Mouse (Mus musculus): Measurements from ENCODE around the gene Nhlrc2. TPM values are rescaled to one million over a fixed set of nuclear protein-coding genes. Genes with fewer than 3 reads are reported as not detected.

The Nhlrc2 gene
- polyA plus RNA-seq, 1 experiment from 2014 or later: 21.4 TPM

DNA sequence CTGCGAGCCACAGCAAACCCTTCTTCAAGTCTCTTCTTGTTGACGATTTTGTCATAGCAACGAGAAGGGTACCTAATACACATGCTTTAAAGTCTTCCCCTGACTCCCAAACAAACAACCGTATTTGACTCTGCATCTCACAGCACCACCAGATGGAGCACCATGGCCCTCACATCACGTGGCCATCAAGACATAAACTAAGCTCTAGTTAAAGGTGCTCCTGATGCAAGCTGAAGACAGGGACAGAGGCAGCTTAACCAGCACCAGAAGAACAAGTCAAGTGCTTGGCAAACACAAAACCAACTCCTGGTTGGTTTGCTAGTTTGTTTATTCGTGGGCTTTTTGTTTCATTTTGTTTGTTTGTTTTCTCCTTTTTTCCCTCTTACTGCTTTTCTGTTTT lies 17.3 kb downstream of the Nhlrc2 start:
- Histone ChIP-seq H3K4me2 (no peak overlapping the region), H3K9me3 (ENCODE audit: low read depth, low read length) (no peaks in the 10 kb centered on the region), H3K9ac (no peak overlapping the region), H3K27me3 (ENCODE audit: insufficient read depth, low read length) (no peaks in the 10 kb centered on the region), H3K27ac (ENCODE audit: low read depth) (no peak overlapping the region), H3K4me3 (ENCODE audit: low read depth, low read length) (no peak overlapping the region), H3K4me1 (ENCODE audit: insufficient read depth) (no peaks in the 10 kb centered on the region), H3K36me3 (ENCODE audit: insufficient read depth) (peaks cover under 1% of the 10 kb centered on the region; the same call in 1 of the 2 replicates)
- ATAC-seq (ENCODE audit: insufficient read depth): no peak
- WGBS: 62% methylated on average over 6 of the region's 6 CpGs
- DNase-seq: no peak
- peak; percentile 55 for TF ChIP-seq CTCF (IDR thresholded peaks at IDR 0.05; ENCODE audit: low read depth)

DNA sequence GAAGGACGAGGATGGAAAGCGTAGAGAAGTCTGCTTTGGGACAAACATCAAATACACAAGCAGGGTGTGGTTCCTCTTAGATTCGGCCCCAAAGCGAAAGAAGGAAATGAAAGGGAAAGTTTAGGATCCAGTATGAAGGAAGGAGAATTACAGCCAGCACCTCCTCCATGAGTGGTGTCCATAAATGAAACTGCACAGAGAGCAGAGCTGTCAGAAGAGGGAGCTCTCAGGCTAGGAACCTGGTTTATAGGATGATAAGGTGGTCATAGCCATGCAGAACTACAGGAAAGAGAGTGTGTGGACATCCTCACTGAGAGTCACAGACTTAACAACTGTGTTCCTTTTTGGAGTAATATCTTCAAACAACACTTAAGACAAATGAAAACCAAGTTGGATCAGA lies 18.0 kb downstream of the Nhlrc2 start:
- no peaks in the 10 kb centered on the region for H3K9me3 ChIP-seq (ENCODE audit: low read depth, low read length)

DNA sequence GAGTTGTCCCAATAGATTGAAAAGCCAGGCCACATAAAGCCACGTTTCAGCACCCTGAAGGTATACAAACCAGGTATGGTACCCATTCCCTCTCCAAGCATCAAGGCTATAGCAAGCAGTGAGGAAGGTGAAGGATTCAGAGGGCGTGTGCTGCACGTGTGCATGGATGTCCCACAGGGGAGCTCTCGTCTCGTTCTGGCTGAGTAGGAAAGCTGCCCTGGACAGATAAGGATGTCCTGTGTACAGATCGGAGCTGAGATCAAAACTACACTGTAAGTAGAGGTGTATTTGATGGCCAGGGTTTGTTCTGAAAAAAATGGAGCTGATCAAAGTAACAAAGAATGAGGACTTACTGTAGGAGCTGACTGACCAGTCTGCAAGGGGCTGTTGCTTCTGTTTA lies 18.9 kb downstream of the Nhlrc2 start:
- WGBS: 73% methylated on average over 6 of the region's 6 CpGs
- Histone ChIP-seq H3K4me2 (no peak overlapping the region), H3K9ac (no peak overlapping the region), H3K4me3 (ENCODE audit: low read depth, low read length) (no peak overlapping the region), H3K36me3 (ENCODE audit: insufficient read depth) (peaks cover 10% of the 10 kb centered on the region), H3K27ac (ENCODE audit: low read depth) (no peak overlapping the region), H3K27me3 (ENCODE audit: insufficient read depth, low read length) (no peaks in the 10 kb centered on the region), H3K9me3 (ENCODE audit: low read depth, low read length) (no peaks in the 10 kb centered on the region), H3K4me1 (ENCODE audit: insufficient read depth) (no peaks in the 10 kb centered on the region)
- ATAC-seq (ENCODE audit: insufficient read depth) (no peak), DNase-seq (no peak)
- TF ChIP-seq CTCF (IDR thresholded peaks at IDR 0.05; ENCODE audit: low read depth): no peak

More for the DNA sequence above, 18.0 kb downstream of the Nhlrc2 start:
- TF ChIP-seq CTCF (IDR thresholded peaks at IDR 0.05; ENCODE audit: low read depth): peak; percentile 77
- H3K4me3 ChIP-seq (ENCODE audit: low read depth, low read length): no peak overlapping the region
- no peak overlapping the region for H3K27ac ChIP-seq (ENCODE audit: low read depth)
- no peak overlapping the region for H3K4me2 ChIP-seq
- ATAC-seq (ENCODE audit: insufficient read depth) (no peak), DNase-seq (peak; percentile 79)
- H3K9ac ChIP-seq: no peak overlapping the region
- H3K27me3 ChIP-seq (ENCODE audit: insufficient read depth, low read length): no peaks in the 10 kb centered on the region
- WGBS: 80% methylated on average over 4 of the region's 4 CpGs
- no peaks in the 10 kb centered on the region for H3K4me1 ChIP-seq (ENCODE audit: insufficient read depth)
- peaks cover 6% of the 10 kb centered on the region for H3K36me3 ChIP-seq (ENCODE audit: insufficient read depth)

DNA sequence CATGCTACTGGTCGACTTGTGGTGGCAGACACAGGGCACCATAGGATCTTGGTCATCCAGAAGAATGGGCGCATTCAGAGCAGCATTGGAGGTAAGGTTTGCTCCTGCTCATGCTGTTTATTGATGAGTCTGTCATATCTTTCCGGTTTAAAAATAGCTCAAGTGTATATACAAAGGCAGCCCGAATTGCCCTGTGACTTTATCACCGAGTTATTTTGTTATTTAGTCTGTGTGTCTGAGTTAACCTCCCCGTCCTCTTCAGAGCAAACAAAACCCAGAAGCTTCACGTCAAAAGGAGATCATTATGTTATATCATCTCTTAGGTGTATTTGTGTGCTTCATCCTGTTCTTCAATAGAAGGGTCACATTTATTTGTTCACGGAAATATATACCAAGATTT lies 22.7 kb downstream of the Nhlrc2 start:
- ATAC-seq (ENCODE audit: insufficient read depth) (no peak), DNase-seq (no peak)
- no peak overlapping the region for H3K4me2 ChIP-seq
- no peak for TF ChIP-seq CTCF (IDR thresholded peaks at IDR 0.05; ENCODE audit: low read depth)
- peaks cover 10% of the 10 kb centered on the region for H3K36me3 ChIP-seq (ENCODE audit: insufficient read depth)
- no peak overlapping the region for H3K27ac ChIP-seq (ENCODE audit: low read depth)
- WGBS: 53% methylated on average over 8 of the region's 8 CpGs
- no peak overlapping the region for H3K4me3 ChIP-seq (ENCODE audit: low read depth, low read length)
- no peak overlapping the region for H3K9ac ChIP-seq
- H3K27me3 ChIP-seq (ENCODE audit: insufficient read depth, low read length): no peaks in the 10 kb centered on the region
- no peaks in the 10 kb centered on the region for H3K4me1 ChIP-seq (ENCODE audit: insufficient read depth)
- no peaks in the 10 kb centered on the region for H3K9me3 ChIP-seq (ENCODE audit: low read depth, low read length)

DNA sequence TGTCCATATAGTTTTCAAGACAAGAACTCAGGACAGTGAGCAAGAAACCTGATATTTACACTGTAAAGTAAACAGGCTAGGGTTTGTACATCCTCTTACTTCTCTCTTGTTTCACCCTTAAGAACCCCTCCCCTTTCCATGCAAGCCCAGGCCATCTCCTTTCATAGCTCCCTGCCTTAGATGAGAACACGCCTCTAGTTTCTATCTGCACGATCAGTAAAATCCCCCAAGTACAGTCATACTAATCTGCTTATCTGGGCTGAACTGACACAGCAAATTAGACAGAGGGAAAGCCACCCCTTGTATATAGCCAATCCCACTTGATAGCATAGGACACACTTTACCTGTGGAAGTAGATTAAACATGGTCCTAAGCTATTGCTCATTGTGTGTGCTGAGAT lies 23.2 kb downstream of the Nhlrc2 start:
- Histone ChIP-seq H3K27ac (ENCODE audit: low read depth) (no peak overlapping the region), H3K9ac (no peak overlapping the region), H3K4me1 (ENCODE audit: insufficient read depth) (no peaks in the 10 kb centered on the region), H3K36me3 (ENCODE audit: insufficient read depth) (peaks cover 13% of the 10 kb centered on the region), H3K4me2 (no peak overlapping the region), H3K27me3 (ENCODE audit: insufficient read depth, low read length) (no peaks in the 10 kb centered on the region), H3K4me3 (ENCODE audit: low read depth, low read length) (no peak overlapping the region), H3K9me3 (ENCODE audit: low read depth, low read length) (no peaks in the 10 kb centered on the region)
- ATAC-seq (ENCODE audit: insufficient read depth): no peak
- TF ChIP-seq CTCF (IDR thresholded peaks at IDR 0.05; ENCODE audit: low read depth): no peak
- DNase-seq: no peak
- WGBS: 67% methylated on average over 2 of the region's 2 CpGs

DNA sequence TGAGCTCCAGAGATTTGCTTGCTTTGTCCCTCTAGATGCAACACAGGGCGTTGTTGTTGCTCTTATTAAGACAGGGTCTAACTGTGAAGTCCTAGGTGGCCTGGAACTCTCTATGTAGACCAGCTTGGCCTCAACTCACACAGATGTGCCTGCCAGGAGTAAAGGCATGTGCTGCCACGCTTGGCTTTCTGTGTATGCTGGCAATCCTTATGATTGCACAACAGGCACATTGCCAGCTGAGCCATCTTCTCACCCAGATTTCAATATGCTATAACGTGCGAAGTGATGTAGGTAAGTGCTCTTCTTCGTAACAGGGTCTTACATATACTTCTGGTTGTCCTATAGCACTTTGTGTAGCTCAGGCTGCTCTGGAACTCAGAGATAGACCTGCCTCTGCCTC lies 23.9 kb downstream of the Nhlrc2 start:
- no peak for DNase-seq
- Histone ChIP-seq H3K4me2 (no peak overlapping the region), H3K4me3 (ENCODE audit: low read depth, low read length) (no peak overlapping the region), H3K27me3 (ENCODE audit: insufficient read depth, low read length) (no peaks in the 10 kb centered on the region), H3K27ac (ENCODE audit: low read depth) (no peak overlapping the region), H3K4me1 (ENCODE audit: insufficient read depth) (no peaks in the 10 kb centered on the region), H3K9me3 (ENCODE audit: low read depth, low read length) (no peaks in the 10 kb centered on the region), H3K9ac (no peak overlapping the region), H3K36me3 (ENCODE audit: insufficient read depth) (peaks cover 15% of the 10 kb centered on the region)
- TF ChIP-seq CTCF (IDR thresholded peaks at IDR 0.05; ENCODE audit: low read depth): no peak
- 89% methylated on average over 5 of the region's 5 CpGs for WGBS
- ATAC-seq (ENCODE audit: insufficient read depth): no peak

DNA sequence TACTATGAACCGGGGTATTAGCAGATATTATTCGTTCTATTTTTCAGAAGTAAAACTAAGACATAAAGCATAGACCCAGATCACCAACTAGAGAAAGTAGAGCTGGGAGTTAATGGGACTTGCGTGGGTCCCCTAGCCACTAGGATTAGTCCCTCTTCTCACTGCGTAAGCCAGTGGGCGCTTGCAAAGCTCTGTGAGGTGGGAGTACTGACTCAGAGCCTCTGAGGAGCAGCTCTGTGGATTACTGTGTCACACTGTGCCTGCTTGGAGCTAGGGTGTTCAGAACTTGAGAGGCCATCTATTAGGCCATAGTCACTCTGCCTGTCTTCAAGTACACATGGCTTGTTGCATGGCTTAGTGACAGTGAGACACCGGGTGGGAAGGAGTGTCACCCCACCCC lies 25.1 kb downstream of the Nhlrc2 start:
- H3K36me3 ChIP-seq (ENCODE audit: insufficient read depth): peaks cover 28% of the 10 kb centered on the region
- DNase-seq: no peak
- no peak overlapping the region for H3K4me3 ChIP-seq (ENCODE audit: low read depth, low read length)
- no peak overlapping the region for H3K4me2 ChIP-seq
- no peak overlapping the region for H3K9ac ChIP-seq
- H3K4me1 ChIP-seq (ENCODE audit: insufficient read depth): no peaks in the 10 kb centered on the region
- no peaks in the 10 kb centered on the region for H3K9me3 ChIP-seq (ENCODE audit: low read depth, low read length)
- no peak for TF ChIP-seq CTCF (IDR thresholded peaks at IDR 0.05; ENCODE audit: low read depth)
- no peak overlapping the region for H3K27ac ChIP-seq (ENCODE audit: low read depth)
- no peak for ATAC-seq (ENCODE audit: insufficient read depth)
- H3K27me3 ChIP-seq (ENCODE audit: insufficient read depth, low read length): no peaks in the 10 kb centered on the region
- WGBS: 92% methylated on average over 6 of the region's 6 CpGs

DNA sequence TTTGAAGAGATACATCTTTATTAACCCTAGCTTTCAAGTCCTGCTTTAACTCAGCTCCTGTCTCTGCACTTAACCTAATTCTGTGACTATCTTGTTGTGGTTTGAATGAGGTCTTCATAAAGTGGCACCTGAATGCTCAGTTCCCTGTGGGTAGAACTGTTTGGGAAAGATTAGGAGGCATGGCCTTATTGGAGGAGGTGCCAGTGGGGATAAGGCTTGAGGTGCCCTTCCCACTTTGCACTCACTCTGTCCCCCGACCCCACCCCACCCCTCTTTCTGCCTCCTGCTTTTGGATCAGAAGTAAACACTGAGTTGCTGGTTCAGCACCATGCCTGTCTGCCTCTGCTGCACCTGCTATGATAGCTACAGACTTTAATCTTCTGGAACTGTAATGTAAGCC lies 29.7 kb downstream of the Nhlrc2 start:
- Histone ChIP-seq H3K9ac (no peak overlapping the region), H3K27me3 (ENCODE audit: insufficient read depth, low read length) (no peaks in the 10 kb centered on the region), H3K4me2 (no peak overlapping the region), H3K4me3 (ENCODE audit: low read depth, low read length) (no peak overlapping the region), H3K36me3 (ENCODE audit: insufficient read depth) (peaks cover 38% of the 10 kb centered on the region), H3K4me1 (ENCODE audit: insufficient read depth) (no peaks in the 10 kb centered on the region), H3K9me3 (ENCODE audit: low read depth, low read length) (no peaks in the 10 kb centered on the region), H3K27ac (ENCODE audit: low read depth) (no peak overlapping the region)
- no peak for ATAC-seq (ENCODE audit: insufficient read depth)
- WGBS: 100% methylated on average over 1 of the region's 1 CpGs
- TF ChIP-seq CTCF (IDR thresholded peaks at IDR 0.05; ENCODE audit: low read depth): no peak
- no peak for DNase-seq
